In the genomic region with DNA sequence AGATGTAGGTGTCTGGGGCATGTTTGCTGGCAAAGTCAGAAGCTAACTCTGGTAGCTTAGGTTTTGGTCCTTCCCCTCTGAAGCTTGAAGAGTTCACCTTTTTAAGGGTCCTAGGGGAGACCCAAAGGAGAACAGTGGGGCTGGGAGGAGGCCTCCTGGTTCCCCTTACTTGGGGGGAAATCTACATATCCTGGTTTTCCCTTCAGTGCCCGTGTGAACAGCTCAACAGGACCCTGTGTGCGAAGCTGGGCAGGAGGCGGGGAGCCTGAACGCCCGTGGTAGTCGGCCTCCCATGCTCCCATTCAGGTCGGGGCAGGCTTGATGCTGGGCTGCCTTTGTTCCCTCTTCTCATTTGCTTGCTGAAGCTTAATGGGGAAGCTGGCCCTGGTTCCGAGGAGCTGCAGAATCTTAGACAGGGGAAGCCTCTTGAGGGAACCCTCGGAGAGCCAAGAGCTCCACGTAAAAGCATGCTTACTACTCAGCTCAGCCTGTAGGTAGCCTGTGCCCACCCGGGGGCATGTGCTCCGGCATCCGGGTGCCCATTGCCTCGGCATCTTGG, we compare ENCODE assay signal across 10 mouse cellular contexts. TPM values are rescaled to one million over a fixed set of nuclear protein-coding genes. Genes with fewer than 3 reads are reported as not detected.
DNase-seq lines count a peak whose midpoint lies in the region; ATAC-seq and TF ChIP-seq lines count a peak whose summit lies in the region.
"Had no signal": no experiment of that assay in that cellular context is flagged by ENCODE, and none has a peak within 500 bp of the region (broad histone marks: within the 10 kb centered on the region; RNA-seq: fewer than 3 reads in every experiment).

No protein-coding gene starts in this region.

- peak in 1 of 2 experiments; percentile 60 for DNase-seq in layer of hippocampus, adult 2 months (ENCODE audit: low spot score in 2 of 2)
- no peak for DNase-seq in layer of hippocampus, adult 9-11 months
- DNase-seq in gastrocnemius, postnatal 25 days, result no peak
- DNase-seq in thymus, postnatal 14 days, result no peak
- DNase-seq in thymus, postnatal 10 days (ENCODE audit: low spot score in 2 of 2), result no peak
- DNase-seq: adrenal gland, adult 2 months had no signal

- no peak for ATAC-seq in embryonic facial prominence, embryonic 13.5 days (ENCODE audit: insufficient number of reproducible peaks, insufficient read depth, low FRiP score, low TSS enrichment, low read depth)
- no peak for ATAC-seq in hindbrain, embryonic 12.5 days (ENCODE audit: low FRiP score)
- ATAC-seq in neural tube, embryonic 13.5 days (ENCODE audit: low read depth), result no peak

- H3K27me3 ChIP-seq in embryonic facial prominence, embryonic 13.5 days, result no peaks in the 10 kb centered on the region
- no peaks in the 10 kb centered on the region for H3K27me3 ChIP-seq in hindbrain, embryonic 12.5 days
- H3K27me3 ChIP-seq in neural tube, embryonic 13.5 days, result no peaks in the 10 kb centered on the region
- H3K27me3 ChIP-seq: lung, embryonic 15.5 days had no signal

- 51% methylated on average over 14 of the region's 14 CpGs for WGBS in embryonic facial prominence, embryonic 13.5 days
- 30% methylated on average over 14 of the region's 14 CpGs for WGBS in hindbrain, embryonic 12.5 days
- WGBS in neural tube, embryonic 13.5 days, result 23% methylated on average over 14 of the region's 14 CpGs

- no peak for TF ChIP-seq CTCF in layer of hippocampus, adult 2 months (conservative IDR thresholded peaks at IDR 0.05)

- peak overlapping the region; percentile 90 for H3K27ac ChIP-seq in layer of hippocampus, adult 2 months
- H3K27ac ChIP-seq in embryonic facial prominence, embryonic 13.5 days, result no peak overlapping the region
- H3K27ac ChIP-seq in hindbrain, embryonic 12.5 days, result peak overlapping the region; percentile 79
- peak overlapping the region; percentile 88 for H3K27ac ChIP-seq in neural tube, embryonic 13.5 days (replicated peaks)

- 0 out of 2 replicates have a peak overlapping the region, but pooled peaks have one; percentile 40 for H3K9ac ChIP-seq in embryonic facial prominence, embryonic 13.5 days
- 0 out of 2 replicates have a peak overlapping the region, but pooled peaks have one; percentile 23 for H3K9ac ChIP-seq in hindbrain, embryonic 12.5 days
- peak overlapping the region; percentile 57; the same call in 1 of the 2 replicates for H3K9ac ChIP-seq in neural tube, embryonic 13.5 days
- H3K9ac ChIP-seq: lung, embryonic 15.5 days had no signal

- no peak overlapping the region for H3K4me3 ChIP-seq in layer of hippocampus, adult 2 months
- H3K4me3 ChIP-seq in embryonic facial prominence, embryonic 13.5 days, result no peak overlapping the region
- H3K4me3 ChIP-seq in hindbrain, embryonic 12.5 days, result no peak overlapping the region
- no peak overlapping the region for H3K4me3 ChIP-seq in neural tube, embryonic 13.5 days
- H3K4me3 ChIP-seq: lung, embryonic 15.5 days had no signal

- H3K4me2 ChIP-seq in embryonic facial prominence, embryonic 13.5 days, result no peak overlapping the region
- H3K4me2 ChIP-seq in hindbrain, embryonic 12.5 days (replicated peaks), result no peak overlapping the region
- no peak overlapping the region for H3K4me2 ChIP-seq in neural tube, embryonic 13.5 days
- H3K4me2 ChIP-seq: lung, embryonic 15.5 days had no signal

- H3K36me3 ChIP-seq in embryonic facial prominence, embryonic 13.5 days, result peaks cover 12% of the 10 kb centered on the region
- 0 out of 2 replicates have a peak, but pooled peaks cover 11% of the 10 kb centered on the region for H3K36me3 ChIP-seq in hindbrain, embryonic 12.5 days
- H3K36me3 ChIP-seq in neural tube, embryonic 13.5 days, result peaks cover 8% of the 10 kb centered on the region; the same call in 1 of the 2 replicates
- H3K36me3 ChIP-seq: lung, embryonic 15.5 days had no signal

- H3K9me3 ChIP-seq in embryonic facial prominence, embryonic 13.5 days, result no peaks in the 10 kb centered on the region
- no peaks in the 10 kb centered on the region for H3K9me3 ChIP-seq in hindbrain, embryonic 12.5 days (replicated peaks)
- H3K9me3 ChIP-seq in neural tube, embryonic 13.5 days, result no peaks in the 10 kb centered on the region
- H3K9me3 ChIP-seq: lung, embryonic 15.5 days had no signal

- peaks cover 68% of the 10 kb centered on the region for H3K4me1 ChIP-seq in embryonic facial prominence, embryonic 13.5 days
- peaks cover 81% of the 10 kb centered on the region for H3K4me1 ChIP-seq in hindbrain, embryonic 12.5 days
- peaks cover 97% of the 10 kb centered on the region for H3K4me1 ChIP-seq in neural tube, embryonic 13.5 days (replicated peaks)

RNA-seq across cellular contexts. Expression of a gene that starts 30.2 kb away (rescaled TPM):
- 10 to 100 TPM; 24.8 to 28.7 TPM for total RNA-seq in layer of hippocampus, adult 2 months (2021)
- polyA plus RNA-seq in embryonic facial prominence, embryonic 13.5 days (2015; fragmentation: Nextera tagmentation; extraction: Ambion mirVana), result 14.6 and 16.6 TPM in 2 replicates
- polyA plus RNA-seq in hindbrain, embryonic 12.5 days (2016; fragmentation: Nextera tagmentation; extraction: Ambion mirVana), result 32.5 and 35.2 TPM in 2 replicates
- polyA plus RNA-seq in neural tube, embryonic 13.5 days (2015; fragmentation: Nextera tagmentation; extraction: Ambion mirVana), result 32.5 TPM in 2 replicates
- total RNA-seq in gastrocnemius, postnatal 25 days (2021), result 1 to 10 TPM; 4.2 to 9.7 TPM

RNA-seq across cellular contexts. Expression of a gene that starts 54.1 kb away (rescaled TPM):
- total RNA-seq in layer of hippocampus, adult 2 months (2021), result 1 to 10 TPM; 5.5 to 5.8 TPM
- polyA plus RNA-seq in embryonic facial prominence, embryonic 13.5 days (2015; fragmentation: Nextera tagmentation; extraction: Ambion mirVana), result 2.9 and 3.1 TPM in 2 replicates
- polyA plus RNA-seq in hindbrain, embryonic 12.5 days (2016; fragmentation: Nextera tagmentation; extraction: Ambion mirVana), result 3.4 and 4.3 TPM in 2 replicates
- polyA plus RNA-seq in neural tube, embryonic 13.5 days (2015; fragmentation: Nextera tagmentation; extraction: Ambion mirVana), result 1.8 TPM in 2 replicates
- total RNA-seq in gastrocnemius, postnatal 25 days (2021), result under 1 TPM; 0.31 to 0.43 TPM
